ENCODE assay signal across 26 mouse cellular contexts in the genomic region with DNA sequence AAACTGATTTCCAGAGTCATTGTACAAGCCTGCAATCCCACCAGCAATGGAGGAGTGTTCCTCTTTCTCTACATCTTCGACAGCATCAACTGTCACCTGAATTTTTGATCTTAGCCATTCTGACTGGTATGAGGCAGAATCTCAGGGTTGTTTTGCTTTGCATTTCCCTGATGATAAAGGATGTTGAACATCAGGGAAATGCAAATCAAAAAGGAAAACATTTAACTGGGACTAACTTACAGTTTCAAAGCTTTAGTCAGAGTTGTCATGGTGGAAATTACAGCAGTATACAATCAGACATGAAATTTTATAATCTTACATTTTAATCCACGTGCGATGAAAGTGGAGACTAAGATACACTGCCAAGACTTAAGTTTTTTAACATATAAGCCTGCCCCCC. TPM values are rescaled to one million over a fixed set of nuclear protein-coding genes. Genes with fewer than 3 reads are reported as not detected.
"Had no signal": no experiment of that assay in that cellular context is flagged by ENCODE, and none has a peak within 500 bp of the region (broad histone marks: within the 10 kb centered on the region; RNA-seq: fewer than 3 reads in every experiment).

No protein-coding gene starts in this region.

- H3K4me3 ChIP-seq: midbrain, embryonic 10.5 days; midbrain, embryonic 12.5 days; midbrain, embryonic 15.5 days; myocyte; neural tube, embryonic 12.5 days had no signal

- H3K27me3 ChIP-seq: midbrain, embryonic 12.5 days; midbrain, embryonic 15.5 days; neural tube, embryonic 12.5 days had no signal

- ATAC-seq: midbrain, embryonic 15.5 days had no signal

- H3K9ac ChIP-seq: liver, embryonic 14.5 days; lung, embryonic 14.5 days; midbrain, embryonic 12.5 days; midbrain, embryonic 15.5 days; neural tube, embryonic 12.5 days had no signal

- DNase-seq: lung, adult 18-20 months; lung, embryonic 14.5 days; lung, postnatal 10 days; lung, postnatal 4 days; retina, postnatal 1 day; right cerebral cortex, adult 18-20 months; right cerebral cortex, postnatal 25 days; right cerebral cortex, postnatal 4 days; spleen, adult 18-20 months; thymus, adult 18-20 months; thymus, postnatal 14 days; thymus, postnatal 36 days had no signal

- H3K36me3 ChIP-seq: midbrain, embryonic 10.5 days; midbrain, embryonic 12.5 days; midbrain, embryonic 15.5 days; neural tube, embryonic 12.5 days had no signal

- H3K4me1 ChIP-seq: midbrain, embryonic 10.5 days; midbrain, embryonic 12.5 days; midbrain, embryonic 15.5 days; neural tube, embryonic 12.5 days had no signal

- H3K27ac ChIP-seq: liver, embryonic 14.5 days; midbrain, embryonic 10.5 days; midbrain, embryonic 12.5 days; midbrain, embryonic 15.5 days; neural tube, embryonic 12.5 days had no signal

- H3K9me3 ChIP-seq: midbrain, embryonic 12.5 days had no signal

- H3K4me2 ChIP-seq: lung, embryonic 14.5 days; midbrain, embryonic 12.5 days; midbrain, embryonic 15.5 days; neural tube, embryonic 12.5 days had no signal

RNA-seq across cellular contexts. Expression of gene Vmn2r108, which starts 7.8 kb away (rescaled TPM):
- total RNA-seq: megakaryocyte, adult 5-6 weeks; megakaryocyte-erythroid progenitor cell, adult 5-6 weeks had no signal
- polyA plus RNA-seq: liver, embryonic 14.5 days; liver, embryonic 16.5 days; lung, embryonic 14.5 days; lung, embryonic 16.5 days; midbrain, embryonic 10.5 days; midbrain, embryonic 12.5 days; midbrain, embryonic 15.5 days; myocyte; neural tube, embryonic 12.5 days; neural tube, embryonic 14.5 days; small intestine, adult 2 months; stomach, embryonic 14.5 days; stomach, embryonic 16.5 days had no signal

RNA-seq across cellular contexts. Expression of gene Vmn1r225, which starts 24.6 kb away (rescaled TPM):
- total RNA-seq: megakaryocyte, adult 5-6 weeks; megakaryocyte-erythroid progenitor cell, adult 5-6 weeks had no signal
- polyA plus RNA-seq: liver, embryonic 14.5 days; liver, embryonic 16.5 days; lung, embryonic 14.5 days; lung, embryonic 16.5 days; midbrain, embryonic 10.5 days; midbrain, embryonic 12.5 days; midbrain, embryonic 15.5 days; myocyte; neural tube, embryonic 12.5 days; neural tube, embryonic 14.5 days; small intestine, adult 2 months; stomach, embryonic 14.5 days; stomach, embryonic 16.5 days had no signal

RNA-seq across cellular contexts. Expression of gene Vmn1r224, which starts 59.4 kb away (rescaled TPM):
- total RNA-seq: megakaryocyte, adult 5-6 weeks; megakaryocyte-erythroid progenitor cell, adult 5-6 weeks had no signal
- polyA plus RNA-seq: liver, embryonic 14.5 days; liver, embryonic 16.5 days; lung, embryonic 14.5 days; lung, embryonic 16.5 days; midbrain, embryonic 10.5 days; midbrain, embryonic 12.5 days; midbrain, embryonic 15.5 days; myocyte; neural tube, embryonic 12.5 days; neural tube, embryonic 14.5 days; small intestine, adult 2 months; stomach, embryonic 14.5 days; stomach, embryonic 16.5 days had no signal
